ENCODE assay signal across 8 mouse cellular contexts in genomic region chr6:48860130-48860815, GRCm38 (mm10). TPM values are rescaled to one million over a fixed set of nuclear protein-coding genes. Genes with fewer than 3 reads are reported as not detected.
DNase-seq lines count a peak whose midpoint lies in the region; ATAC-seq lines count a peak whose summit lies in the region.

No protein-coding gene starts in this region.

- H3K9ac ChIP-seq in heart, embryonic 14.5 days (ENCODE audit: low read length): no peak overlapping the region; the same call in 1 of the 2 replicates
- no peak overlapping the region; the same call in 1 of the 2 replicates for H3K9ac ChIP-seq in liver, embryonic 16.5 days (ENCODE audit: low read depth, low read length)
- H3K9ac ChIP-seq in neural tube, embryonic 12.5 days: no peak overlapping the region

- DNase-seq in heart, adult 18-20 months: peak; percentile 38 to 53
- DNase-seq in heart, adult 9 months (ENCODE audit: low spot score in 2 of 2): no peak
- peak; percentile 84 for DNase-seq in embryo, embryonic 10.5 days (ENCODE audit: low spot score)
- DNase-seq in kidney, postnatal 10 days: peak; percentile 90
- DNase-seq in thymus, postnatal 25 days: peak; percentile 65

- no peak for ATAC-seq in heart, embryonic 14.5 days (ENCODE audit: insufficient number of reproducible peaks, insufficient read depth, low FRiP score, low read depth)
- ATAC-seq in liver, embryonic 16.5 days (ENCODE audit: low read depth): no peak
- ATAC-seq in neural tube, embryonic 12.5 days (ENCODE audit: low FRiP score, low read depth): 0 out of 2 replicates have a peak, but pooled peaks have one; percentile 44

- H3K36me3 ChIP-seq in heart, embryonic 14.5 days (ENCODE audit: control insufficient read depth, insufficient read depth, low read length): no peaks in the 10 kb centered on the region
- no peaks in the 10 kb centered on the region for H3K36me3 ChIP-seq in liver, embryonic 16.5 days (ENCODE audit: control insufficient read depth, insufficient read depth)
- H3K36me3 ChIP-seq in neural tube, embryonic 12.5 days: no peaks in the 10 kb centered on the region

- peaks cover 8 to 12% of the 10 kb centered on the region in 2 experiments; a peak in 3 of 4 replicates for H3K4me1 ChIP-seq in heart, embryonic 14.5 days (ENCODE audit: control insufficient read depth in 2 of 2, insufficient read depth in 2 of 2, low read length in 2 of 2)
- no peaks in the 10 kb centered on the region for H3K4me1 ChIP-seq in liver, embryonic 16.5 days (ENCODE audit: control insufficient read depth, low read depth, low read length)
- no peaks in the 10 kb centered on the region for H3K4me1 ChIP-seq in neural tube, embryonic 12.5 days

- no peaks in the 10 kb centered on the region for H3K27me3 ChIP-seq in heart, embryonic 14.5 days (ENCODE audit: control insufficient read depth, insufficient read depth, low read length)
- no peaks in the 10 kb centered on the region for H3K27me3 ChIP-seq in liver, embryonic 16.5 days (ENCODE audit: control insufficient read depth, insufficient read depth, low read depth, low read length)
- no peaks in the 10 kb centered on the region; the same call in 1 of the 2 replicates for H3K27me3 ChIP-seq in neural tube, embryonic 12.5 days (replicated peaks)

- no peaks in the 10 kb centered on the region for H3K9me3 ChIP-seq in heart, embryonic 14.5 days (ENCODE audit: control insufficient read depth, low read length)
- no peaks in the 10 kb centered on the region for H3K9me3 ChIP-seq in liver, embryonic 16.5 days (replicated peaks; ENCODE audit: control insufficient read depth, low read length)
- H3K9me3 ChIP-seq in neural tube, embryonic 12.5 days: no peaks in the 10 kb centered on the region

- 10% methylated on average over 21 of the region's 23 CpGs for WGBS in heart, embryonic 14.5 days
- WGBS in liver, embryonic 16.5 days (ENCODE audit: insufficient replicate concordance): 7% methylated on average over 23 of the region's 23 CpGs
- 13% methylated on average over 23 of the region's 23 CpGs for WGBS in neural tube, embryonic 12.5 days

- no peak overlapping the region for H3K27ac ChIP-seq in heart, embryonic 14.5 days (replicated peaks in 1 of 2; ENCODE audit: control insufficient read depth in 1 of 2, insufficient read depth in 1 of 2, low read depth in 2 of 2, low read length in 2 of 2)
- no peak overlapping the region for H3K27ac ChIP-seq in liver, embryonic 16.5 days (ENCODE audit: low read length)
- no peak overlapping the region for H3K27ac ChIP-seq in neural tube, embryonic 12.5 days

- peak overlapping the region; percentile 64 for H3K4me2 ChIP-seq in heart, embryonic 14.5 days (ENCODE audit: low read length)
- peak overlapping the region; percentile 50 for H3K4me2 ChIP-seq in liver, embryonic 16.5 days (ENCODE audit: low read depth, low read length)
- peak overlapping the region; percentile 49 for H3K4me2 ChIP-seq in neural tube, embryonic 12.5 days (replicated peaks)

- H3K4me3 ChIP-seq in heart, embryonic 14.5 days (ENCODE audit: control insufficient read depth in 1 of 2, insufficient read depth in 1 of 2, low read depth in 1 of 2, low read length in 2 of 2): peak overlapping the region in 1 of 2 experiments; percentile 35; a peak in 3 of 4 replicates
- peak overlapping the region; percentile 34 for H3K4me3 ChIP-seq in liver, embryonic 16.5 days (ENCODE audit: low read depth, low read length)
- H3K4me3 ChIP-seq in neural tube, embryonic 12.5 days: no peak overlapping the region

RNA-seq across cellular contexts. Expression of gene Aoc1, which starts 12.4 kb away (rescaled TPM):
- total RNA-seq in heart, adult 18-20 months (2021): not detected
- polyA plus RNA-seq in heart, embryonic 14.5 days (2014; fragmentation: Nextera tagmentation; extraction: Ambion mirVana): not detected in 2 replicates
- 0.20 TPM in 1 of 2 replicates, not detected in the other for polyA plus RNA-seq in liver, embryonic 16.5 days (2015; fragmentation: Nextera tagmentation; extraction: Ambion mirVana)
- polyA plus RNA-seq in neural tube, embryonic 12.5 days (2016; fragmentation: Nextera tagmentation; extraction: Ambion mirVana): 0.19 TPM in 1 of 2 replicates, not detected in the other

RNA-seq across cellular contexts. Expression of gene Tmem176b, which starts 19.0 kb away (rescaled TPM):
- total RNA-seq in heart, adult 18-20 months (2021): 10 to 100 TPM; 39.3 to 54.1 TPM
- 274 and 295 TPM in 2 replicates for polyA plus RNA-seq in heart, embryonic 14.5 days (2014; fragmentation: Nextera tagmentation; extraction: Ambion mirVana)
- polyA plus RNA-seq in liver, embryonic 16.5 days (2015; fragmentation: Nextera tagmentation; extraction: Ambion mirVana): 207 and 215 TPM in 2 replicates
- polyA plus RNA-seq in neural tube, embryonic 12.5 days (2016; fragmentation: Nextera tagmentation; extraction: Ambion mirVana): 72.6 and 82.3 TPM in 2 replicates

RNA-seq across cellular contexts. Expression of gene Tmem176a, which starts 19.6 kb away (rescaled TPM):
- total RNA-seq in heart, adult 18-20 months (2021): 10 to 100 TPM; 14.7 to 20.6 TPM
- polyA plus RNA-seq in heart, embryonic 14.5 days (2014; fragmentation: Nextera tagmentation; extraction: Ambion mirVana): 101 and 119 TPM in 2 replicates
- 138 and 147 TPM in 2 replicates for polyA plus RNA-seq in liver, embryonic 16.5 days (2015; fragmentation: Nextera tagmentation; extraction: Ambion mirVana)
- 19.3 and 21.2 TPM in 2 replicates for polyA plus RNA-seq in neural tube, embryonic 12.5 days (2016; fragmentation: Nextera tagmentation; extraction: Ambion mirVana)

Comparison
In these comparisons a context has a peak if more than half of its experiments do, and no peak if none do; other contexts are left out.
1. DNase-seq: peak in heart, adult 18-20 months (2 of 2), embryo, embryonic 10.5 days (single experiment), kidney, postnatal 10 days (single experiment) and thymus, postnatal 25 days (single experiment); none in heart, adult 9 months (0 of 2).
2. Peak in every context shown above with its lines, with median percentiles within 50 percentile points of each other: H3K4me2 ChIP-seq.